Mouse (Mus musculus): Measurements from ENCODE around the gene Pycr1.

Pycr1 gene

GRCm38 (mm10) chr11:120657301-120657700, 13.7 kb upstream of the Pycr1 start:
- DNase-seq: no peak

- no peak for DNase-seq
These were observed 11.2 kb upstream of the Pycr1 start for GRCm38 (mm10) chr11:120654741-120655140.

DNA sequence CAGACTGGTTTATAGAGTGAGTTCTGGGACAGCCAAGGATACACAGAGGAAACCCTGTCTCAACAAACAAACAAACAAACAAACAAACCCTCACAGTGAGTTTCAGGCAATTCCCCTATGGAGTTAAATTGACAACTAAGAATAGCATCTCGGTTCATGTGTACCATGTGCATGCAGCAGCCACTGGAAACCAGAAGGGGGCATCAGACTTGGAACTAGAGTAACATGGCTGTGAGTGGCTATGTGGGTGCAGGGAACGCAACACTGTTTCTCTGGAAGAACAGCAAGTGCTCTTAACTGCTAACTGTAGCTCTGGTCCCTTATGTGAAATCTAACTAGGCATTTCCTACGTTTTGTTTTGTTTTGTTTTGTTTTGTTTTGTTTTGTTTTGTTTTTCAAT, 8.3 kb upstream of the Pycr1 start:
- DNase-seq: no peak

GRCm38 (mm10) chr11:120648001-120648476, 4.5 kb upstream of the Pycr1 start, which contains the start of gene Myadml2:
Gene Myadml2 (minus strand): TSS chr11:120648158.
- peak; percentile 68 for DNase-seq

DNA sequence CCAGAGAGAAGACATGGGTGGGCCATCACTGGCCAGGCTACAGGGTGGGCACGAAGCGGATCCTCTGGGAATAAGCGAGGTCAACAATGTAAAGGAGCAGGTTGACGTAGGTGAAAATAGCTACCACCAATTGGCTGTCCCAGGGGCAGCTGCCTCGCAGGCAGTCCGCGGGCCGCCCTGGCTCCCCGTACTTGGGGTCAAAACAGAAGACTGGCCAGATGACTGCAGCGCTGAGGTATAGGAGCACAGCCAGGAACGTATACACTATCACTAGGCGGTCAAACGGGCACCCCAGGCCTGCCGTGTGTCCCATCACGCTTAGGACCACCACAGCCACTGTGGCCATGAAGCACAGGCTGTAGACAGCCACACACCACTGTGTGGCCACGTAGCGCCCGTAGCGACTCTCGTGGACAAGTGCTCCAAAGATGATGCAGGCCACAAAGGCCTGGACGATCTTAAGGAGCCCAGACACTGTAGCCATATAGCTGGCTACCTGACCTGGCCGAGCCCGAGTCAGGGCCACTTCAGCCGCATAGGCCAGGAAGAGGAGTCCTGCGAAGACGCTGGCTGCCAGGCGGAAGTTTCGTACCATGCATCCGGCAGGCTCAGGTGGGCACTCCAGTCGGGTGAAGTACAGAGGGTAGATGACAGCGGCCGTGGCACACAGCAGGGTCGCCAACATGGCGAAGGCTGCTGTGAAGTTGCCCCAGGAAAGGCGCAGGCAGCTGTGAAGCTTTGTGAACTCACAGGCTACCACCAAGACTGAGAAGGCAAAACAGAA, 3.7 kb upstream of the Pycr1 start:
- no peak for DNase-seq

DNA sequence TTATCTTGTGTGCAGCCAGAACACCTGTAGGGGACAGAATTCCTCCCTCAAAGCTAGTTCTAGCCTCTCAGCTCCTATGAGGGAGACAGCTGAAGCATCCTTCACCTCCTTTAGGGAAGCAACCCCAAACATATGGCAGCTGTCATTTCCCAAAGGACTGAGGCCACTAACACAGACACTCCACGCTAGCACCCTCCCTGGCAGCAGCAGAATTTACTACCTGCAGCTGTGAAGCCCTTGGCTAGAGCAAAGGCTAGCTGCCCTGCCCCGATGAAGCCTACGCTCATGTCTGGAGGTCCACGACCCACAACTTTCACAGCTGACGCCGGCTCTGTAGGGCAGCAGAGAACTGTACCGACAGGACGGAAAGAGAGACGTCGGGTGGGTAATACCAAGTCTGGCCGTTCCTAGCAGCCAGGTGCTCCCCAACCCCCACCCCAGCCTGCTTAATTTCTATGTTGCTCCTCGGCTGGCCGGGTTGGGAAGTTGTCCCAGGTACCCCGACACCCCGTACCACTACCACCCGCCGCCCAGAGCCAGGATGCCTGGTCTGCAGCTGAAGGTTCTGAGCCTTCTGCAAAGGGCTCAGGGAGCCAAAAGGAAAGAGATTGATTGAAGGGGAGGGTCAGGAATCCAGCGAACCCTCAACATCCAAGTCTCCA, 499 bp downstream of the Pycr1 start:
- no peak for DNase-seq

- no peak for DNase-seq
These were observed 1.7 kb downstream of the Pycr1 start for GRCm38 (mm10) chr11:120641869-120642268.

- no peak for DNase-seq
These were observed 2.3 kb downstream of the Pycr1 start for GRCm38 (mm10) chr11:120641255-120641654.

- no peak for DNase-seq
These were observed 8.8 kb downstream of the Pycr1 start for GRCm38 (mm10) chr11:120634810-120635209.

GRCm38 (mm10) chr11:120633520-120634343, 9.8 kb downstream of the Pycr1 start, which contains the start of gene Mafg:
Gene Mafg (minus strand): TSS chr11:120633600.
- peak; percentile 93 for DNase-seq

DNA sequence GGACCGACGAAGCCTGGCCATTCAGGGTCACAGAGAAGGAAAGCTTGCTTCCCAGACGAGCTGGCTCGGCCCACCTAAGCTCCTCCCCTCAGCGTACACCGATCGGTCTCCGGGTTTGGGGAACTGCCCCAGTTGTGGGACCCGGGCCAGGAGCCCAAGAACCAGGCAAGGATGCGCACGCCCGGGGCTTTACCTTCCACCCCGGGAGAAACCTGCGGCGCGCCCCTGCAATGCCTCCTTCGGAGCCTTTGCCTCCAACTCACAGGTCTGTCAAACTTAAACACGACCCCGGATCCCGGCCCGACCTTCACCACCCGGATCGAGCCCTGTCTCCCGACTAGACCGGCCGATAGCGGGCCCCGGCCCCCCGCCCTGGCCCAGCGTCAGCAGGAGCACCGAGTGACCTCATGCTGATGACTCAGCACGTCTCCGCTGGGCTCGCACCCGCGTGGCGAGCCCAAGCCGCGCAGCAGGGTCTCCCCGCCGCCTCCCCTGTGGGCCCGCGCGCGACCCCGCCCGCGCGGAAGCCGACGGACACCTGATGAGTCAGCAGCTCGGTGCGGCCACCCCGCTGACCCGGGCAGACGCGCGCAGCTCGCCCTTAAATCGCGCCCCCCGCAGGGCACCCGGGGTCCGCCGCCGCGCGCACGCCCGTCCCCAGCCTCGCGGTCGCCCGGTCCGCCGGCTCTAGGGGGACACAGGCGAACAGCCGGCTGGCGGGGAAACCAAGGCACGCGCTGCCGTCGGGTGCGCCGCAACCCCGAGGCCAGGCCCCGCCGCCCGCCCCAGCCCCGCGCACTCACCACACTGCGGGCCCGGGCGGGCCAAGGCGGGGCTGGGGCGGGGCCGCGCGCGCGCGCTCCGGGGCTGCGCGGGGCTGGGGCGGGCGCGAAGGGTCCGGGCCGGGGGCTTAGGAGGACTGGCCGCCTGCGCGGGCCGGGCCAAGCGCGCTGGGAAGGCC, 10.7 kb downstream of the Pycr1 start:
- peak; percentile 76 for DNase-seq

GRCm38 (mm10) chr11:120631726-120632448, 11.7 kb downstream of the Pycr1 start:
- DNase-seq: no peak

- no peak for DNase-seq
These were observed 12.5 kb downstream of the Pycr1 start for GRCm38 (mm10) chr11:120630881-120631725.

- peak; percentile 46 for DNase-seq
These were observed 13.1 kb downstream of the Pycr1 start for GRCm38 (mm10) chr11:120630401-120630871.

GRCm38 (mm10) chr11:120629911-120630310, 13.7 kb downstream of the Pycr1 start:
- peak; percentile 40 for DNase-seq

DNA sequence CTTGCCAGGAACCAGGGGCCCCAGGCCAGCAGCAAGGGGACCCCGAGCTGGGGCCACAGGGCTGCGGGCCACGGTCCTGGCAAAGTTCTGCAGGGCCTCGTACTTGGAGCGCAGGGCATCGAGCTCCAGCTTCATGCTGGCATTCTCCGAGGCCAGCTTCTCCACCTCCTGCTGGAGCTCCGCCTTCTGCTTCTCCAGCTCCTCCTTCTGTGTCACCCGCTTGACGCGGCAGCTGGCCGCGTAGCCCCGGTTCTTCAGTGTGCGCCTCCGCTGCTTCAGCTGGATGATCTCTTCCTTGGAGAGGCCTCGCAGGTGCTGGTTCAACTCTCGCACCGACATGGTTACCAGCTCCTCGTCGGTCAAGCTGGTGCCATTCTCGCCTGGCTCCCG, 14.2 kb downstream of the Pycr1 start:
- DNase-seq: peak; percentile 58

GRCm38 (mm10) chr11:120628601-120629340, 14.8 kb downstream of the Pycr1 start:
- DNase-seq: peak; percentile 47

DNA sequence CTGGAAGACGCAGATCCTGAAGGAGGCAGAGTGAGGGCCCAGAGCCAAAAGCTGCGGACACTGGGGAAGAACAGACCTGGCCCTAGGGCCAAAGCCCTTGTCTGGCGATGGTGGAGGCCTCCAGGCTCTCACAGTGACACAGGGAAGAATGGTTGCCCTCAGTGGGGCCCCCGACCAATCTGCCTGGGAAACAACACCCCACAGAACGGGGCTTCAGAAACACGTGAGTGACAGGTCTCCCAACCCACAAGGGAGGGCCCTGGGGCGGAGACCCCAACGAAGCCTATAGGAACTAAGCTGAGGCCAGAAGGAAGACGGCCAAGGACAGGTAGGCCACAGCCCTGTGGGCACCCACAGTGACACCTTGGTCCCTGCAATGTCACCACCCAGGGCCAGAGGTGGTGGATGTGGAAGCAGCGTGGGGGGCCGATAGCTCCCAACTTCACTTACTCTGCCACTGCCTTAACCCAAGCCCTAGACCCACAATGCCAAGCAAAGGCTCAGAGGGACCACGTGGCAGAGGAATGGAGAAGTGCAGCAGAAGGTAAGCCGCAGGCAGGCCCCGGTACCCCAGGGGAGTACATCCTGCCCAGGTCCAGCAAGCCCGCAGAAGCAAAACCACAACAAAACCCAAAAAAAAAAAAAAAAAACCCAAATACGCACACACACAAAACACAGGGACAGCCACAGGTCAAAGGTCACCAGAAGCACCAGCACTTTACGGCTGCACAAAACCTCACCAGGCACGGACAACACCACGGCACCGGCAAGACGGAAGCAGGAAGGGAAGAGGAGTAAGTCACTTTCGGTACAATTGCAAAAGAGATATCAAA, 15.9 kb downstream of the Pycr1 start:
- DNase-seq: peak; percentile 52
